Mouse (Mus musculus): ENCODE results near the gene Myo1h.
A peak's percentile ranks its signal among the peaks of the same experiment; 100 is the strongest.

Myo1h gene

GRCm38 (mm10) chr5:114288874-114289273 lies at the start of gene Myo1h:
Myo1h (plus strand) TSS chr5:114289166.
- DNase-seq: no peak

GRCm38 (mm10) chr5:114239737-114240136 lies 49.2 kb upstream of the Myo1h start:
- DNase-seq: no peak

GRCm38 (mm10) chr5:114246465-114246864 lies 42.5 kb upstream of the Myo1h start:
- DNase-seq: no peak

GRCm38 (mm10) chr5:114248174-114248589 lies 40.8 kb upstream of the Myo1h start:
- peak; percentile 72 for DNase-seq

GRCm38 (mm10) chr5:114259495-114259894 lies 29.5 kb upstream of the Myo1h start:
- no peak for DNase-seq

GRCm38 (mm10) chr5:114261494-114261893 lies 27.5 kb upstream of the Myo1h start:
- DNase-seq: no peak

- no peak for DNase-seq
Measured at GRCm38 (mm10) chr5:114264030-114264459, 24.9 kb upstream of the Myo1h start.

GRCm38 (mm10) chr5:114264791-114265190 lies 24.2 kb upstream of the Myo1h start:
- DNase-seq: no peak

GRCm38 (mm10) chr5:114268646-114269045 lies 20.3 kb upstream of the Myo1h start:
- no peak for DNase-seq

- DNase-seq: no peak
Measured at GRCm38 (mm10) chr5:114269499-114269898, 19.5 kb upstream of the Myo1h start.

GRCm38 (mm10) chr5:114269984-114270383 lies 19.0 kb upstream of the Myo1h start:
- no peak for DNase-seq

GRCm38 (mm10) chr5:114273693-114274402 lies 15.1 kb upstream of the Myo1h start, which contains the start of gene Foxn4:
Foxn4 (minus strand) TSS chr5:114273807.
- DNase-seq: no peak

- DNase-seq: no peak
Measured at GRCm38 (mm10) chr5:114275339-114275738, 13.6 kb upstream of the Myo1h start.

GRCm38 (mm10) chr5:114275991-114276390 lies 13.0 kb upstream of the Myo1h start:
- DNase-seq: no peak

- DNase-seq: no peak
Measured at GRCm38 (mm10) chr5:114279382-114280143, 9.4 kb upstream of the Myo1h start.

GRCm38 (mm10) chr5:114282346-114282745 lies 6.6 kb upstream of the Myo1h start:
- no peak for DNase-seq

- no peak for DNase-seq
Measured at GRCm38 (mm10) chr5:114284604-114285397, 4.2 kb upstream of the Myo1h start.

GRCm38 (mm10) chr5:114285398-114285700 lies 3.6 kb upstream of the Myo1h start:
- no peak for DNase-seq

GRCm38 (mm10) chr5:114286102-114286501 lies 2.9 kb upstream of the Myo1h start:
- no peak for DNase-seq

- no peak for DNase-seq
Measured at GRCm38 (mm10) chr5:114286872-114287571, 1.9 kb upstream of the Myo1h start.

GRCm38 (mm10) chr5:114288396-114288795 lies 570 bp upstream of the Myo1h start:
- no peak for DNase-seq

GRCm38 (mm10) chr5:114290004-114290403 lies 1.0 kb downstream of the Myo1h start:
- no peak for DNase-seq
